Mouse (Mus musculus) bone marrow, adult 2 months (tissue): ENCODE data around the gene Klhl9.
"Not testable (repeated sequence)": the region's sequence is repeated elsewhere in the genome, so short reads cannot be mapped to it uniquely, and the experiment has no call there.

Experiments used
- CTCF ChIP-seq: fragments of 200-500 bp; IDR thresholded peaks from 2 replicates; pipeline ENCODE4 v1.5.1; 2011; ENCODE audit warnings: low read length, control low read depth; ENCODE audit not compliant: control insufficient read depth, insufficient read depth
- POLR2A ChIP-seq: fragments of 200-500 bp; IDR thresholded peaks from 2 replicates; pipeline ENCODE4 v1.6.1; 2011; ENCODE audit warnings: low read depth, mild to moderate bottlenecking, control low read depth, low read length, borderline replicate concordance; ENCODE audit not compliant: control insufficient read depth

- not testable (repeated sequence) for TF ChIP-seq CTCF, POLR2A
These were observed 37.5 kb upstream of the Klhl9 start, which contains the start of gene Gm13283 for GRCm38 (mm10) chr4:88759610-88760268.
